Mouse (Mus musculus) spleen, adult 2 months (tissue): ENCODE measurements around the gene Cacna1a. TPM values are rescaled to one million over a fixed set of nuclear protein-coding genes. Genes with fewer than 3 reads are reported as not detected.

Source experiments
- DNase-seq, 2 experiments: peaks; one replicate each; pipeline versions ENCODE4 v3.0.0 to v3.0.0-alpha.2; 2012 to 2021; ENCODE audit warnings: low spot score in 2 of 2, low read depth in 1 of 2
- H3K27ac ChIP-seq: fragments of 200-500 bp; 2 replicates; pipeline ENCODE4 v1.5.1; 2012; ENCODE audit warnings: low read length, inconsistent platforms; ENCODE audit not compliant: insufficient read depth
- H3K27me3 ChIP-seq: fragments of 200-500 bp; 2 replicates; pipeline ENCODE4 v1.6.1; 2012; ENCODE audit warnings: mild to moderate bottlenecking, moderate library complexity, low read length, inconsistent platforms; ENCODE audit not compliant: control insufficient read depth, insufficient read depth
- H3K36me3 ChIP-seq: fragments of 200-500 bp; 2 replicates; pipeline ENCODE4 v1.6.1; 2012; ENCODE audit warnings: mild to moderate bottlenecking, low read length, inconsistent platforms; ENCODE audit not compliant: control insufficient read depth, insufficient read depth
- H3K4me1 ChIP-seq: fragments of 200-500 bp; 2 replicates; pipeline ENCODE4 v1.6.1; 2011; ENCODE audit warnings: inconsistent platforms; ENCODE audit not compliant: control insufficient read depth, insufficient read depth, insufficient read length
- H3K4me3 ChIP-seq: fragments of 200-500 bp; 2 replicates; pipeline ENCODE4 v1.5.1; 2011; ENCODE audit warnings: mild to moderate bottlenecking, inconsistent platforms; ENCODE audit not compliant: insufficient read depth, insufficient read length; ENCODE audit errors: extremely low read depth
- CTCF ChIP-seq: fragments of 200-500 bp; IDR thresholded peaks from 2 replicates; pipeline ENCODE4 v1.5.1; 2011; ENCODE audit warnings: mild to moderate bottlenecking, inconsistent platforms; ENCODE audit not compliant: insufficient read depth, insufficient read length, insufficient replicate concordance; ENCODE audit errors: extremely low read depth
- POLR2A ChIP-seq: fragments of 200-500 bp; IDR thresholded peaks from 2 replicates; pipeline ENCODE4 v1.6.1; 2011; ENCODE audit warnings: low read depth, low read length, inconsistent platforms
- WGBS: fragments of 180-500 bp; shearing (Covaris S2); methylation state at CpG from one replicate; pipeline ENCODE4 v1.1.7; 2018; 5-methylcytosine and 5-hydroxymethylcytosine counted together
- polyA plus RNA-seq: library from polyadenylated mRNA; depleted of rRNA; stranded (reverse); fragments of >200 nt; gene quantifications from 2 replicates; pipeline ENCODE4 v1.2.3, GENCODE M21; 2012

Gene Cacna1a
- polyA plus RNA-seq, 1 experiment, result 7.0 TPM

- no peak overlapping the region for H3K27ac ChIP-seq
- TF ChIP-seq CTCF, result no peak
- no peak for TF ChIP-seq POLR2A
- 76% methylated on average over 1 of the region's 1 CpGs for WGBS
These were observed 78.7 kb downstream of the Cacna1a start for GRCm38 (mm10) chr8:84466932-84467331.

GRCm38 (mm10) chr8:84469076-84469475, 80.8 kb downstream of the Cacna1a start:
- WGBS, result 80% methylated on average over 4 of the region's 4 CpGs
- Histone ChIP-seq H3K27me3 (no peaks in the 10 kb centered on the region), H3K4me1 (no peaks in the 10 kb centered on the region), H3K27ac (no peak overlapping the region), H3K4me3 (no peak overlapping the region), H3K36me3 (no peaks in the 10 kb centered on the region)
- TF ChIP-seq CTCF (no peak), POLR2A (no peak)
- no peak for DNase-seq

More at GRCm38 (mm10) chr8:84466932-84467331, 78.7 kb downstream of the Cacna1a start:
- DNase-seq, result no peak
- H3K27me3 ChIP-seq, result no peaks in the 10 kb centered on the region
- no peak overlapping the region for H3K4me3 ChIP-seq
- H3K4me1 ChIP-seq, result no peaks in the 10 kb centered on the region
- no peaks in the 10 kb centered on the region for H3K36me3 ChIP-seq

- no peak overlapping the region for H3K4me3 ChIP-seq
- TF ChIP-seq POLR2A, result no peak
- TF ChIP-seq CTCF, result no peak
- no peaks in the 10 kb centered on the region for H3K4me1 ChIP-seq
- WGBS, result 28% methylated on average over 9 of the region's 9 CpGs
- H3K27me3 ChIP-seq, result no peaks in the 10 kb centered on the region
- peak in 1 of 2 experiments; percentile 5 for DNase-seq
- no peaks in the 10 kb centered on the region for H3K36me3 ChIP-seq
- H3K27ac ChIP-seq, result no peak overlapping the region
These were observed 83.2 kb downstream of the Cacna1a start for GRCm38 (mm10) chr8:84471271-84471995.

GRCm38 (mm10) chr8:84474456-84474855, 86.2 kb downstream of the Cacna1a start:
- Histone ChIP-seq H3K27ac (no peak overlapping the region), H3K36me3 (no peaks in the 10 kb centered on the region), H3K27me3 (no peaks in the 10 kb centered on the region), H3K4me1 (no peaks in the 10 kb centered on the region), H3K4me3 (no peak overlapping the region)
- TF ChIP-seq CTCF, result no peak
- TF ChIP-seq POLR2A, result no peak
- WGBS, result 74% methylated on average over 1 of the region's 1 CpGs
- no peak for DNase-seq

DNA sequence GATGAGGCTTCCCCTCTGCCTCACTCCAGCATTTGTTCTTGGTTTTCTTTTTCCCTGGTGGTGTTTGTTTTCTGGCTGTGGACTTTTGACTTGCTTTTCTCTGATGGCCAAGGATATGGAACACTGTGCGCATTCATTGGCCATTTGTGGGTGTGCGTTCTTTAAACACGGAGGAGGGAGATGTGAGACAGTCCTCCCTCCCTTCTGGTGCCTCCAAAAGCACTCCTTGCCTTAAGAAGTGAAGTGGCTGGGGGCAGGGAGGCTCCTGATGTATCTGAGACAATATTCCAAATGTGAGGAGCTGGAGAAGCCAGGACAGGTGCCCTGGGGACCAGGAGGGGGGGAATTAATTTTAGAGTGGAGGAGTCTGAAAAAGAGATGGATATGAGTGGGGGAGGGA, 89.1 kb downstream of the Cacna1a start:
- Histone ChIP-seq H3K4me1 (no peaks in the 10 kb centered on the region), H3K4me3 (no peak overlapping the region), H3K27ac (no peak overlapping the region), H3K27me3 (no peaks in the 10 kb centered on the region), H3K36me3 (no peaks in the 10 kb centered on the region)
- WGBS, result 83% methylated on average over 3 of the region's 3 CpGs
- TF ChIP-seq CTCF (no peak), POLR2A (no peak)
- no peak for DNase-seq

GRCm38 (mm10) chr8:84483004-84483403, 94.8 kb downstream of the Cacna1a start:
- WGBS, result 93% methylated on average over 4 of the region's 4 CpGs

DNA sequence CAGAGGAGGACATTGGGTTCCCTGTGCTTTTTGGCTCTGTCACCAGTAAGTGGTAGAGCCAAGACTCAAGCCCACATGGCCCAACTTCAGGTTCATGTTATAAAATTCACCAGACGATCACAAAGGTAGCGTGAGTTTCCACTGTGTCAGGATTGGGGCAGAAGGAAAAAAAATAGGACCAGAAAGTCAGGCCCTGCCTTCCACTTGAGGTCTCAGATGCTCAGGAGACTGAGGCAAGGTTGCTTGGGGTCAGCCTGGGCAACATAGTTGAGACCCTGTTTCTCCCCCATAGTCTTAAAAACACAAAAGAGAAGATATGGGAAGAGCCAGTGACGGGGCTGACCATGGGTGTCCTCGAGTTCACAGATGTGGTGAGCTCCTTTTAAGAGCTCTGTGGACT, 97.1 kb downstream of the Cacna1a start:
- Histone ChIP-seq H3K36me3 (no peaks in the 10 kb centered on the region), H3K27me3 (no peaks in the 10 kb centered on the region), H3K4me3 (no peak overlapping the region), H3K27ac (no peak overlapping the region), H3K4me1 (no peaks in the 10 kb centered on the region)
- no peak for DNase-seq
- no peak for TF ChIP-seq POLR2A
- no peak for TF ChIP-seq CTCF
- WGBS, result 82% methylated on average over 4 of the region's 4 CpGs

More at GRCm38 (mm10) chr8:84483004-84483403, 94.8 kb downstream of the Cacna1a start:
- H3K4me1 ChIP-seq, result no peaks in the 10 kb centered on the region
- no peak overlapping the region for H3K27ac ChIP-seq
- no peaks in the 10 kb centered on the region for H3K27me3 ChIP-seq
- no peak for TF ChIP-seq CTCF
- no peak for TF ChIP-seq POLR2A
- DNase-seq, result no peak
- no peaks in the 10 kb centered on the region for H3K36me3 ChIP-seq
- no peak overlapping the region for H3K4me3 ChIP-seq
